20 mouse cellular contexts compared by ENCODE assay signal in the genomic region with DNA sequence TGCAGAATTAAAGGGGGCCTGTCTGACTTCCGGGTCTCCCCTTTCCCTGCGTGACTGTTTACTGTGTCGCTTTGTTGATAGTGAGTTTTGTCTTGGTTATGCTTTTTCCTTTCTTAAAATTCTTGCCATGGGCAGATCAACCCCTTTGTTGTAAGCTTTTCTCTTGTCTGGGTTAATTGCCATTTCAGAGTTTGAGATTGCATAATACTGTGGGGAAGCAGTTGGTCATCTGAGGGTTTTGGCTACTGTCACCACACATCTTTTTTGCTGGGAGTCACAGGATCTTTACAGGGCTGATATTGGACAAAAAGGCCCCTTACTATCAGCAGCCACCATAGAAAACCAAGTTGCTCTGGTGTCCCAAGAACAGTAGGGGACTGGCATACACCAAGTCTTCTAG.
DNase-seq lines count a peak whose midpoint lies in the region; ATAC-seq and TF ChIP-seq lines count a peak whose summit lies in the region.
"Had no signal": no experiment of that assay in that cellular context is flagged by ENCODE, and none has a peak within 500 bp of the region (broad histone marks: within the 10 kb centered on the region; RNA-seq: fewer than 3 reads in every experiment).

No protein-coding gene starts in this region.

- ATAC-seq in granulocyte monocyte progenitor cell, adult 5-6 weeks (replicated peaks; ENCODE audit: poor library complexity, severe bottlenecking) = peak; percentile 58; the same call in 1 of the 2 replicates
- no peak for ATAC-seq in forebrain, embryonic 15.5 days (replicated peaks)
- ATAC-seq: activated CD4-positive, CD25-positive, alpha-beta regulatory T cell, adult 4 months; forebrain, embryonic 13.5 days; forebrain, embryonic 16.5 days; Patski had no signal

- H3K79me2 ChIP-seq in C2C12 (ENCODE audit: control insufficient read depth, insufficient read depth) = no peaks in the 10 kb centered on the region
- no peaks in the 10 kb centered on the region for H3K79me2 ChIP-seq in myocyte (ENCODE audit: control insufficient read depth, insufficient read depth)

- no peak for TF ChIP-seq POLR2A in myocyte (IDR thresholded peaks at IDR 0.05; ENCODE audit: insufficient read length, low read depth)

- H3K9ac ChIP-seq in forebrain, embryonic 15.5 days (replicated peaks) = no peak overlapping the region
- H3K9ac ChIP-seq: embryonic facial prominence, embryonic 12.5 days; forebrain, embryonic 13.5 days had no signal

- no peak for DNase-seq in heart, postnatal 4 days
- DNase-seq: adrenal gland, adult 8-10 months; adrenal gland, postnatal 14 days; adrenal gland, postnatal 36 days; B cell, adult 2 months; cerebellum, adult 11-12 months; cerebellum, adult 2 months; cerebellum, adult 9-10 months; cerebellum, postnatal 10 days; cerebellum, postnatal 25 days had no signal

- WGBS in forebrain, embryonic 15.5 days = 81% methylated on average over 3 of the region's 3 CpGs

- H3K27ac ChIP-seq in forebrain, embryonic 15.5 days (replicated peaks) = no peak overlapping the region
- H3K27ac ChIP-seq: embryonic facial prominence, embryonic 10.5 days; embryonic facial prominence, embryonic 12.5 days; forebrain, embryonic 13.5 days had no signal

- H3K9me3 ChIP-seq in forebrain, embryonic 15.5 days = no peaks in the 10 kb centered on the region
- H3K9me3 ChIP-seq: embryonic facial prominence, embryonic 10.5 days; embryonic facial prominence, embryonic 12.5 days; forebrain, embryonic 13.5 days had no signal

- no peak overlapping the region for H3K4me2 ChIP-seq in myocyte (ENCODE audit: low read depth)
- H3K4me2 ChIP-seq in forebrain, embryonic 15.5 days (replicated peaks) = no peak overlapping the region
- H3K4me2 ChIP-seq: embryonic facial prominence, embryonic 12.5 days; forebrain, embryonic 13.5 days had no signal

- no peak overlapping the region for H3ac ChIP-seq in C2C12 (ENCODE audit: control insufficient read depth, insufficient read length, low read depth)
- no peak overlapping the region for H3ac ChIP-seq in myocyte (ENCODE audit: control insufficient read depth, insufficient read length)

- no peaks in the 10 kb centered on the region for H3K27me3 ChIP-seq in C2C12 (ENCODE audit: control insufficient read depth, insufficient read depth, insufficient read length)
- H3K27me3 ChIP-seq in myocyte (ENCODE audit: control insufficient read depth, insufficient read depth, insufficient read length) = no peaks in the 10 kb centered on the region
- no peaks in the 10 kb centered on the region for H3K27me3 ChIP-seq in forebrain, embryonic 15.5 days
- H3K27me3 ChIP-seq: embryonic facial prominence, embryonic 12.5 days; forebrain, embryonic 13.5 days; Patski had no signal

- H3K4me3 ChIP-seq in C2C12 (ENCODE audit: insufficient read depth, poor library complexity, severe bottlenecking) (no peak overlapping the region), myocyte (no peak overlapping the region)
- H3K4me3 ChIP-seq in forebrain, embryonic 15.5 days = no peak overlapping the region
- H3K4me3 ChIP-seq: embryonic facial prominence, embryonic 10.5 days; embryonic facial prominence, embryonic 12.5 days; forebrain, embryonic 13.5 days had no signal

- no peaks in the 10 kb centered on the region for H3K79me3 ChIP-seq in C2C12 (ENCODE audit: low read depth)

- no peaks in the 10 kb centered on the region for H3K4me1 ChIP-seq in forebrain, embryonic 15.5 days
- H3K4me1 ChIP-seq: embryonic facial prominence, embryonic 12.5 days; forebrain, embryonic 13.5 days had no signal

- H3K36me3 ChIP-seq in C2C12 (ENCODE audit: control insufficient read depth, insufficient read depth) (no peaks in the 10 kb centered on the region), myocyte (ENCODE audit: control insufficient read depth, insufficient read depth) (no peaks in the 10 kb centered on the region)
- H3K36me3 ChIP-seq in forebrain, embryonic 15.5 days = 0 out of 2 replicates have a peak, but pooled peaks cover 3% of the 10 kb centered on the region
- H3K36me3 ChIP-seq: embryonic facial prominence, embryonic 12.5 days had no signal

- TF ChIP-seq CTCF in C2C12 (IDR thresholded peaks at IDR 0.05; ENCODE audit: control insufficient read depth, insufficient read depth, insufficient read length) = no peak

TF ChIP-seq in C2C12, 6 proteins besides CTCF, POLR2A, EP300 and RAD21:
- TF ChIP-seq CEBPB (IDR thresholded peaks at IDR 0.05; ENCODE audit: low read depth) (peak; percentile 54), MYOG (IDR thresholded peaks at IDR 0.05; ENCODE audit: control insufficient read depth, extremely low read depth, insufficient read length) (no peak), USF1 (IDR thresholded peaks at IDR 0.05; ENCODE audit: low read depth) (no peak)

TF ChIP-seq in myocyte, 11 proteins besides CTCF, POLR2A, EP300 and RAD21:
- no peak for TF ChIP-seq MYOD1 (IDR thresholded peaks at IDR 0.05; ENCODE audit: control insufficient read depth in 1 of 3, insufficient read length in 2 of 3, low read depth in 2 of 3)
- 0 out of 2 replicates have a peak, but pooled peaks have one; percentile 30 for TF ChIP-seq CEBPB (IDR thresholded peaks at IDR 0.05; ENCODE audit: insufficient read depth, poor library complexity, severe bottlenecking)
